Mouse (Mus musculus): ENCODE measurements at regions not wholly inside any gene's neighbourhood (a gene's known extent, or its start where the extent isn't known, plus 50 kb on each side); places are given as distances from the start of the nearest gene placed in this dataset.

- TF ChIP-seq CTCF (IDR thresholded peaks at IDR 0.05; ENCODE audit: control insufficient read depth, insufficient read depth, insufficient read length): no peak
- no peak for TF ChIP-seq MAX (IDR thresholded peaks at IDR 0.05)
- TF ChIP-seq FOSL1 (IDR thresholded peaks at IDR 0.05; ENCODE audit: insufficient read depth, low read length, poor library complexity, severe bottlenecking): no peak
- TF ChIP-seq USF1 (IDR thresholded peaks at IDR 0.05; ENCODE audit: low read depth): no peak
- no peak for TF ChIP-seq MYOG (IDR thresholded peaks at IDR 0.05; ENCODE audit: control insufficient read depth, extremely low read depth, insufficient read length)
- no peak for TF ChIP-seq CEBPB (IDR thresholded peaks at IDR 0.05; ENCODE audit: low read depth)
Measured at GRCm38 (mm10) chr4:31743776-31744175, 220.1 kb upstream of the Map3k7 start.

Measured in C2C12 (cell line).